Mouse (Mus musculus) lung, embryonic 15.5 days (tissue): Measurements from ENCODE around the gene Pak2. TPM values are rescaled to one million over a fixed set of nuclear protein-coding genes. Genes with fewer than 3 reads are reported as not detected.

ENCODE experiments used
- ATAC-seq: fragments of 200-750 bp; cut with Nextera tagmentation; 2 replicates; pipeline ENCODE4 v1.8.0; 2017; ENCODE audit warnings: moderate number of reproducible peaks, borderline replicate concordance; ENCODE audit not compliant: low FRiP score, low TSS enrichment; ENCODE audit errors: extremely low read depth
- H3K27ac ChIP-seq: fragments of 300-500 bp; sonication (generic); 2 replicates; pipeline ENCODE4 v1.5.1; 2015; ENCODE audit warnings: moderate library complexity, mild to moderate bottlenecking, inconsistent platforms
- H3K27me3 ChIP-seq: fragments of 300-500 bp; sonication (generic); 2 replicates; pipeline ENCODE4 v1.6.1; 2015; ENCODE audit warnings: inconsistent platforms
- H3K36me3 ChIP-seq: fragments of 300-500 bp; sonication (generic); 2 replicates; pipeline ENCODE4 v1.6.1; 2015; ENCODE audit warnings: inconsistent platforms
- H3K4me1 ChIP-seq: fragments of 300-500 bp; sonication (generic); 2 replicates; pipeline ENCODE4 v1.6.1; 2015; ENCODE audit warnings: inconsistent platforms
- H3K4me2 ChIP-seq: fragments of 300-500 bp; sonication (generic); 2 replicates; pipeline ENCODE4 v1.6.1; 2015; ENCODE audit warnings: inconsistent platforms, mild to moderate bottlenecking, moderate library complexity
- H3K4me3 ChIP-seq: fragments of 300-500 bp; sonication (generic); 2 replicates; pipeline ENCODE4 v1.5.1; 2015; ENCODE audit warnings: mild to moderate bottlenecking, inconsistent platforms
- H3K9ac ChIP-seq: fragments of 300-500 bp; sonication (generic); 2 replicates; pipeline ENCODE4 v1.6.1; 2015; ENCODE audit warnings: inconsistent platforms
- H3K9me3 ChIP-seq: fragments of 300-500 bp; sonication (generic); 2 replicates; pipeline ENCODE4 v1.6.1; 2016; ENCODE audit warnings: inconsistent platforms
- WGBS: fragments of 180-500 bp; shearing (Covaris S2); methylation state at CpG from one replicate; pipeline ENCODE4 v1.1.7; 2015; 5-methylcytosine and 5-hydroxymethylcytosine counted together
- polyA plus RNA-seq: library from polyadenylated mRNA; unstranded; fragments of >200 nt; fragmentation: Nextera tagmentation; extraction: Ambion mirVana; gene quantifications from 2 replicates; pipeline ENCODE4 v1.2.1, GENCODE M21; 2015

The Pak2 gene
- polyA plus RNA-seq, result 33.2 and 35.7 TPM in 2 replicates

DNA sequence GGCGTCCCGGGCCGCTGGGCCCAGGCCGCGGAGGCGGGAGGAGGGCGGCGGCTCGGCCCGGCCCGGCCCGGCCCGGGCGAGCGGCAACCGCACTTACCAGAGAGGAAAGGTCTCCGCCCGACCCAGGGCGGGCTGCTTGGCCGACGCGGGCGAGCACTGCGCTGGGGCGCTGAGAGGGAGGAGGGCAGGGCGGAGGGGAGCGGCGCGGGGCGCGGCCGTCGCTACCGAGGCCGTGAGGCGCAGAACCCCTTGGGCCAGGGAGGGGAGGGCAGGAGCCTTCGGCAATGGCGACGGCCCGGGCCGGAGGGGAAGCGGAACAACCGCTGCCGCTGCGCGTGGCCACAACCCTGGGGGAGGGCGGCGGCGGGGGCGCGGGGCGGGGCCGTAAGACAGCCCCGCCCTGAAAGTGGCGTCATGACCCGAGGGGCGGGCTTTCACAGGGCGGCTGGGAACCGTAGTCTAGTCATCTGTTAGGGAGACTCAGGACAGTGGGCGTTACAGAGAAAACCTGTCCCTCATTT lies at the start of gene Pak2:
Gene Pak2, minus strand, starts transcription at position 352 of the 521 bp plus-strand sequence.
- H3K9ac ChIP-seq, result peak within 1 kb of the TSS; percentile 81
- H3K36me3 ChIP-seq, result 0 out of 2 replicates have a peak, but pooled peaks cover 5% of the 10 kb centered on the region
- peak; percentile 96 for ATAC-seq
- H3K4me3 ChIP-seq, result peak within 1 kb of the TSS; percentile 78
- H3K4me1 ChIP-seq, result peaks cover 18% of the 10 kb centered on the region
- H3K27ac ChIP-seq, result peak within 1 kb of the TSS; percentile 97
- H3K4me2 ChIP-seq, result peak within 1 kb of the TSS; percentile 72
- H3K9me3 ChIP-seq, result no peaks in the 10 kb centered on the region
- under 1% methylated on average over 53 of the region's 60 CpGs for WGBS
- H3K27me3 ChIP-seq, result no peaks in the 10 kb centered on the region

DNA sequence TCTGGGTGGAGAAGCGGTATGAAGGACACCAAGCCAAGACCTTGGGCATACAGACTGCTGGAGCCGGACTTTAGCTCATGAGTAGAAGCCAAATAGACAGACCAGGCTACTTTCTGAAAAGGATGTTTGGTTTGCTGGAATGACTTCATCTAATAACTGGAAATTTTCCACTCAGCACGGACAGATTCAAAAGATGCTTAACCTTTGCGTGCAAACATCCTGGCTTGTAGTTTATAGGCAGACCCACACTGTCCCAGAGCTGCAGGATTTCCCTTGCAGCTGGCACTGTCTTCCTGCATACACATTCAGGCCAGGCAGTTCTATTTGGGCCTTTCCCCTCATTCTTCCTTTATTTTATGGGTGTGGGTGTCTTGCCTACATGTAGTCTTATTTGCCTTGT lies 47.9 kb upstream of the Pak2 start:
- ATAC-seq, result peak; percentile 58
- H3K4me2 ChIP-seq, result no peak overlapping the region
- 62% methylated on average over 4 of the region's 4 CpGs for WGBS

DNA sequence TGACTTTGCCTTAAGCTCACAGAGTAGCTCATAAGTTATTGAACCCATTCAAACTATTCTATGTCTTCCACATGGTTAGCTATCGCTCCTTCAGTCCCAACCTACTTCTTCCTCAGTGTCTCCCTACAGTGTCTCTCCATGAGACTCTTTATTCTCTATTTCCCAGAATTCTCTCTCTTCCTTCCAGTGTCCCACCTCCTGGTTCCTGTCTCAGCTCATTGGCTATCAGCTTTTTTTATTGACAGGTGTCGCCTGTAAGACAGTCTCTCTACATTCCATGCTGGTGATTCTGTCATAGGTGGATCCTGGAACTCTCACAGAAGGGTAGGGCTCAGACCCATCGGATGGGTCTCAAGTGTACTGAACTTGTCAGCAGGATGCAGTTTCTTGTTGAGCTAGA lies 46.2 kb upstream of the Pak2 start:
- H3K4me3 ChIP-seq, result no peak overlapping the region

More for the DNA sequence above, 47.9 kb upstream of the Pak2 start:
- Histone ChIP-seq H3K4me3 (no peak overlapping the region), H3K4me1 (peaks cover 4% of the 10 kb centered on the region; the same call in 1 of the 2 replicates), H3K36me3 (no peaks in the 10 kb centered on the region), H3K27ac (peak overlapping the region; percentile 73), H3K9ac (no peak overlapping the region), H3K9me3 (no peaks in the 10 kb centered on the region), H3K27me3 (no peaks in the 10 kb centered on the region)

DNA sequence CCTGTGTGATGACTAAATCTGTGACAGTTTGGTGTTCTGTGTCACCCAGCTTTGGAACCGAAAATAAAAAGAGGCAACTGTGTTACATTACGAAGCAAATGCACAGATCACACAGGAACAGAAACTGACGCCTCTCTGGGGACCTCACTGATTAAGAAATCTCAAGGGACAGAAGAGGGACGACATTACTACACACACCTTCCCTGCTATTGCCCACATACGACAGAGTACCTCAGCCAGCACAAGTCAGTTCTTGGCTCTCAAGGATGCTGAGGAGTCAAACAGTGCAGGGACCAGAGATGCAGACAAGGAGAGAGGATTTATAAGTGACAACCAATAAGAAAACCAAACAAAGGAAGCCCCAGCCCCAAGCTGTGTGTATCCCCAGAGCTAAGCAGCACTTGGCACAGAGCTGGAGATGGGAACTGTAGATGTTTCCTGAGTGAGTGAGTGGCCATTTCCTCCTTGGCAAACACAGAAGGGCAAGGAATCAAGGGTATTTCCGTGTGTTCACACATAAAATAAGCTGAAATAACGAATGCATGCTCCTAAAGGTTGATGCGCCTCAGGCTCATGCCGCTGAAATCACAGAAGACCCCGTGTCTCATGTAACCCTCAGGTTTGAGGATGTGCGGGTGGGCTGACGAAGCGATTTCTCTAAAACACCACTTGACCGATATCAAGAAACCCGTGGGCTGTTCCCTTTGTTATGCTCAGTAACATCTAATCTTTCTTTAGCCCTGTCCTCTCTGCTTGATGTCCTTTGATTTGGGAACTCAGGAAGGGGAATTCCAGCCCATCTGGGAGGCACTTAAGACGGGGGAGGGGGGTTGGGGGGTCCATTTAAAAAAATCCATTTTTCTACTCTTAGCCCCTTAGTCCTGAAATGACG lies 45.5 kb upstream of the Pak2 start:
- H3K9ac ChIP-seq, result no peak overlapping the region
- H3K27ac ChIP-seq, result peak overlapping the region; percentile 67
- 52% methylated on average over 17 of the region's 17 CpGs for WGBS
- no peak overlapping the region for H3K4me2 ChIP-seq
- H3K36me3 ChIP-seq, result no peaks in the 10 kb centered on the region
- peaks cover 4% of the 10 kb centered on the region; the same call in 1 of the 2 replicates for H3K4me1 ChIP-seq
- H3K27me3 ChIP-seq, result no peaks in the 10 kb centered on the region
- ATAC-seq, result peak; percentile 55; the same call in 1 of the 2 replicates
- no peaks in the 10 kb centered on the region for H3K9me3 ChIP-seq
- no peak overlapping the region for H3K4me3 ChIP-seq

More for the DNA sequence above, 46.2 kb upstream of the Pak2 start:
- peak overlapping the region; percentile 67 for H3K27ac ChIP-seq
- no peaks in the 10 kb centered on the region for H3K36me3 ChIP-seq
- H3K4me1 ChIP-seq, result peaks cover 4% of the 10 kb centered on the region; the same call in 1 of the 2 replicates
- H3K27me3 ChIP-seq, result no peaks in the 10 kb centered on the region
- WGBS, result 80% methylated on average over 3 of the region's 3 CpGs
- ATAC-seq, result no peak
- no peaks in the 10 kb centered on the region for H3K9me3 ChIP-seq
- no peak overlapping the region for H3K9ac ChIP-seq
- H3K4me2 ChIP-seq, result no peak overlapping the region

DNA sequence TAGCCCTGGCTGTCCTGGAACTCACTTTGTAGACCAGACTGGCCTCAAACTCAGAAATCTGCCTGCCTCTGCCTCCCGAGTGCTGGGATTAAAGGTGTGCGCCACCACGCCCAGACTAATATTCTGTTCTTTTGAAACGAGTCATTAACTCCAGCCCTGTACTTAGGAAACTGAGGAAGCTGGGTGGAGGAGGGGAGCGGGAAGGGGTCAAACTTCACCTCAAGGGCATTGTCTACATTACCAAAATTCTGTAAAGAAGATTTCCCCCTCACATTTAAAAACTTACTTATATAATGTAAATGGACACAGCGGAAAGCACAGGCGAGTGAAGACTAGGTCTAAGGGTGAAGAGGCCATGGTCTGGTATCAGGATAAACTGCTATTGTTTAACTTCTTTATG lies 44.9 kb upstream of the Pak2 start:
- no peaks in the 10 kb centered on the region for H3K27me3 ChIP-seq
- no peak for ATAC-seq
- no peak overlapping the region for H3K4me2 ChIP-seq
- H3K4me1 ChIP-seq, result peaks cover 4% of the 10 kb centered on the region; the same call in 1 of the 2 replicates
- H3K9me3 ChIP-seq, result no peaks in the 10 kb centered on the region
- H3K4me3 ChIP-seq, result no peak overlapping the region
- H3K36me3 ChIP-seq, result no peaks in the 10 kb centered on the region
- peak overlapping the region; percentile 67; the same call in 1 of the 2 replicates for H3K27ac ChIP-seq
- no peak overlapping the region for H3K9ac ChIP-seq
- WGBS, result 80% methylated on average over 7 of the region's 7 CpGs

DNA sequence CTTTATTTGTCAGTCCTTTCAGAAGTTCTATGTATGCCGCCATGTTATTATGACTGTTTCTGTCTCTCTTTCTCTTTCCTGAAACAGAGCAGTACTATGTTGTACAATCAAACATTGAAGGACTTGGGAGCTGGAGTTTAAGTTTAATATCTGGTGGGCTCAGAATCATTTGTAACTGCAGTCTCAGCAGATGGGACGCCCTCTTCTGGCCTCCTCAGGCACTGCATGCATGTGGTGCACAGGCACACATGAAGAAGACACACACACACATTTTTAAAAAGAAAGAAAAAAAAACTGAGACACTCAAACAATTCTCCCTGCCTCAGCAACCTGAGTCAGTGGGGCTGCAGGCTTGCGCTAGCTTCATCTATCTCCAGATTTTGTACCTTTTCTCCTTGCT lies 41.3 kb upstream of the Pak2 start:
- Histone ChIP-seq H3K36me3 (no peaks in the 10 kb centered on the region), H3K27ac (no peak overlapping the region), H3K4me1 (peaks cover 10% of the 10 kb centered on the region), H3K4me2 (no peak overlapping the region), H3K4me3 (no peak overlapping the region), H3K9me3 (no peaks in the 10 kb centered on the region), H3K27me3 (no peaks in the 10 kb centered on the region), H3K9ac (no peak overlapping the region)
- 73% methylated on average over 3 of the region's 3 CpGs for WGBS
- ATAC-seq, result no peak

DNA sequence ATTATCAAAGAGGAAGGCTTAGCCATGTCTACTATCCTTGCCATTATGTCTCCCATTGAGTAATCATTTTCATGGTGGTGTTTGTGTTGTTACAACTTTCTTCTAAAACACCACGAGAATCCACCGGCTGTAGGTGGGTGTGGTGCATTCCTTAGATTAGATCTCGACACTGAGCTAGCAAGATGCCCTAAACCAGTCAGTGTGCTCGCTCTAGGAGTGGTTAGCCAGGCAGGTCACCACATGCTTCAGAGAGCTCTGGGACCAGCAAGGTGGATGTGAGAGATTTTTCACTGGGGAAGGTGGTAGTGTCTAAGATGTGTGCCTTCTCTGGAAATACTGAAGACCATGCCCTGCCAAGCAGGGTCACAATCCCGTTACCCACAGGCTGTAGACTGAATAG lies 37.0 kb upstream of the Pak2 start:
- Histone ChIP-seq H3K4me1 (peaks cover 6% of the 10 kb centered on the region; the same call in 1 of the 2 replicates), H3K36me3 (no peaks in the 10 kb centered on the region), H3K27ac (no peak overlapping the region), H3K4me2 (no peak overlapping the region), H3K9me3 (no peaks in the 10 kb centered on the region), H3K27me3 (no peaks in the 10 kb centered on the region), H3K9ac (no peak overlapping the region), H3K4me3 (no peak overlapping the region)
- 26% methylated on average over 5 of the region's 5 CpGs for WGBS
- no peak for ATAC-seq

DNA sequence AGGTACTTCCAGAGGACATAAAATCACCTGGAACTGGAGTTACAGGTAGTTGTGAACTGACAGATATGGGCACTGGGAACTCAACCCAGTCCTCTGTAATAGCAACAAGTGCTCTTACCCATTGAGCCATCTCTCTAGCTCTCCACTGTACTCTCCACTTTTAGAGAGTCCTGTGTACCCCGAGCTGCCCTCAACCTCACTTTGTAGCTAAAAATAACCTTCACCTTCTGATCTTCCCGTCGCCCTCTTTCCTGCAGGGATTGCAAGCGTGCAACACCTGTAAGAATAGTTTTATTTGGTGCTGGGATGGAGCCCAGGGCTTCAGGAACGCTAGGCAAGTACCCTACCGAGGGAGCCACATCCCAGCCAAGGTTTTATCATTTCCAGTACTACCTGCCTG lies 36.6 kb upstream of the Pak2 start:
- Histone ChIP-seq H3K9ac (no peak overlapping the region), H3K4me3 (no peak overlapping the region), H3K27me3 (no peaks in the 10 kb centered on the region), H3K36me3 (no peaks in the 10 kb centered on the region), H3K27ac (no peak overlapping the region), H3K9me3 (no peaks in the 10 kb centered on the region), H3K4me1 (peaks cover 6% of the 10 kb centered on the region; the same call in 1 of the 2 replicates), H3K4me2 (peak overlapping the region; percentile 15; the same call in 1 of the 2 replicates)
- ATAC-seq, result no peak
- WGBS, result 40% methylated on average over 6 of the region's 6 CpGs

DNA sequence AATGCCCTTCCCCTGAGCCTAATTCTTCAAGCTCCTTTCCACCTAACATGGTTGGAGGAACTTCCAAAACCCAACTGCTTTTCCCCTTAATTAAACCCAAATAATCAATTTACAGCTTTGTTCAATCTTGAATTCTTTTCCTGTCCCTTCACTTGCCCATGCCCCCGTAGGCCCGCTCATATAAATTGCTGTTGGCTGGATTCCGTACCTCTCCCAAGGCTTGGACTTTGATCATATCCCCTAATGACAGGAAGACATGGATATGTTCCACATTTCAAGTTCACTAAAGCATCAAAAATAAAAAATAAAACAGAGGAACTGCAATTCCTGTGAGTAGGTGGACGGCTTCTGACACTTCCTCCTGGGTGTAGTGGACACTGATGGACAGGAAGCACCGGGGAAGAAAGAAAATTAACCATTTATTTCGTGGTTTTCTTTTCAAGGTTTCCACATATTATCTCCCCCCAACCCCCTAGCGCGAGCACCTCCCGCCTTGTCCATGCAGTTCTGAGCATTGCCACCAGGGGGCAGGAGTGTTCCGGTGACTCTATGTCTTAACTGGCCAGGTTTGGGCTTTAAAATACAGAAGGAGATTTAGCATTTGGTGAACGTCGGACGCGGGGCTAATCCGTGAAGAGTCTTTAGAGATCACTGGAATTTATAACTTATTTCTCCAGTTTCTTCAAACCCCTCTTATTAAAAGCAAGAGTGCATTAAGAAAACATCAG lies 36.0 kb upstream of the Pak2 start:
- Histone ChIP-seq H3K9me3 (no peaks in the 10 kb centered on the region), H3K4me1 (peaks cover 6% of the 10 kb centered on the region; the same call in 1 of the 2 replicates), H3K4me2 (peak overlapping the region; percentile 15; the same call in 1 of the 2 replicates), H3K9ac (no peak overlapping the region), H3K27me3 (no peaks in the 10 kb centered on the region), H3K4me3 (no peak overlapping the region), H3K27ac (peak overlapping the region; percentile 55; the same call in 1 of the 2 replicates), H3K36me3 (no peaks in the 10 kb centered on the region)
- WGBS, result 11% methylated on average over 15 of the region's 15 CpGs
- ATAC-seq, result 0 out of 2 replicates have a peak, but pooled peaks have one; percentile 14

DNA sequence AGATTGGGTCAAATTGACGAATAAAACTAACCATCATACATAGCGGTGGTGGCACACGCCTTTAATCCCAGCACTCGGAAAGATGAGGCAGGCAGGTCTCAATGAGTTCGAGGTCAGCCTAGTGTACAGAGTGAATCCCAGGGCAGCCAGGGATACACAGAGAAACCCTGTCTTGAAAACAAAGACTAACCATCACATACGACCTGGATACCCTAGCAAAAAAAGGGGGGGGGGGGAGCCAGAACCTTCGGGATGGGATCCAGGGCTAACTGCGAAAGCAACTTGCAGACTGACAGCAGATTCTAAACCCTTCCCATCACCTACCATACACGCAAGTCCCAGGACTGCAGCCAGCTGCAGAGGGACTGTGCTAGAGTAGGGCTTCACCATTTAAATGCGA lies 35.3 kb upstream of the Pak2 start:
- Histone ChIP-seq H3K4me2 (no peak overlapping the region), H3K27me3 (no peaks in the 10 kb centered on the region), H3K4me3 (no peak overlapping the region), H3K36me3 (no peaks in the 10 kb centered on the region), H3K27ac (peak overlapping the region; percentile 55), H3K9ac (no peak overlapping the region), H3K9me3 (no peaks in the 10 kb centered on the region), H3K4me1 (peaks cover 6% of the 10 kb centered on the region; the same call in 1 of the 2 replicates)
- 79% methylated on average over 10 of the region's 10 CpGs for WGBS
- no peak for ATAC-seq

DNA sequence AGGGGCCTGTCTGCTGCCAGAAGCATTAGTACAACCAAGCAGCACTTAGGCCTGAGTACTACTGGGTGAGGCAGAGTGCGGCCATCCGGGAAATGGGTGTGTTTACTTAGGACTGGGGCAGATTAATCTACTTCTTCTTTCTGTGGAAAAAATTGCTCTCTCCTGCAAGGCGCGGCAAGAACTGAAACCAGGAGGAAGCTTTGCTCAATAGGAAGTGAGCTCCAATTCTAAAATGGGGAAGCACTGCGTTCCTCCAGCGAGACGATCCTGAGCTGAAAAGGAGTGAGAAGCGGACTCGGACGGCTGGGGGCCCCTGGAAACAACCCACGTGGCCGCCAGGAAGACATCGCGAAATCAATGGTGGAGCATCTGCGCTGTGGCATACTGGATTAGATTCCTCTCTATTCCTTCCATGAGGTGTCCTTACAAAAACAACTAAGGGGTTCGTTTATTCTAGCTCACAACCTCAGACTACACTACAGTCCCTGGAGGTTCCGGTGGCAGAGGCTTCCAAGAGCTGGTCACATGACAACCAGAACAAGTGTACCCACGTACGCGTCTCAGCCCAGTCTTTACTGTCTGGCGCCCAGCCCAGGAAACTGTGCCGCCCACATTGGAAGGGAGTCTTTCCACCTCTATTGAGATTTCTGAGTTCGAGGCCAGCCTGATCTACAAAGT lies 34.5 kb upstream of the Pak2 start:
- Histone ChIP-seq H3K36me3 (no peaks in the 10 kb centered on the region), H3K4me2 (peak overlapping the region; percentile 28; the same call in 1 of the 2 replicates), H3K4me1 (peaks cover 6% of the 10 kb centered on the region; the same call in 1 of the 2 replicates), H3K9me3 (no peaks in the 10 kb centered on the region), H3K27me3 (no peaks in the 10 kb centered on the region), H3K9ac (no peak overlapping the region), H3K27ac (peak overlapping the region; percentile 55), H3K4me3 (no peak overlapping the region)
- 0 out of 2 replicates have a peak, but pooled peaks have one; percentile 44 for ATAC-seq
- WGBS, result 38% methylated on average over 23 of the region's 23 CpGs
